In genomic region chr6:97415578-97415977, GRCm38 (mm10) we compare ENCODE assay signal across 5 mouse cellular contexts.
DNase-seq lines count a peak whose midpoint lies in the region; ATAC-seq and TF ChIP-seq lines count a peak whose summit lies in the region.
"Not testable (repeated sequence)": the region's sequence is repeated elsewhere in the genome, so short reads cannot be mapped to it uniquely, and the experiment has no call there.

No protein-coding gene starts in this region.

- not testable (repeated sequence) for H3K27me3 ChIP-seq in forebrain, embryonic 14.5 days (replicated peaks; ENCODE audit: control insufficient read depth, insufficient read depth, low read length); forebrain, postnatal 0 days (ENCODE audit: insufficient read depth, low read length); heart, embryonic 15.5 days

- H3K4me3 ChIP-seq in forebrain, embryonic 14.5 days (ENCODE audit: low read depth, low read length); forebrain, postnatal 0 days (ENCODE audit: low read depth, low read length); heart, embryonic 15.5 days: not testable (repeated sequence)

- not testable (repeated sequence) for ATAC-seq in forebrain, embryonic 14.5 days; heart, embryonic 15.5 days (replicated peaks; ENCODE audit: insufficient number of reproducible peaks, insufficient read depth, low FRiP score, low read depth)
- peak; percentile 42 for ATAC-seq in forebrain, postnatal 0 days

- 89% methylated on average over 4 of the region's 4 CpGs for WGBS in forebrain, embryonic 14.5 days
- WGBS in forebrain, postnatal 0 days: 60% methylated on average over 4 of the region's 4 CpGs
- WGBS in heart, embryonic 15.5 days: 86% methylated on average over 4 of the region's 4 CpGs

- H3K36me3 ChIP-seq in forebrain, embryonic 14.5 days (ENCODE audit: control insufficient read depth, insufficient read depth, low read length); forebrain, postnatal 0 days (ENCODE audit: insufficient read depth); heart, embryonic 15.5 days: not testable (repeated sequence)

- H3K4me2 ChIP-seq in forebrain, embryonic 14.5 days (ENCODE audit: low read length); forebrain, postnatal 0 days (ENCODE audit: low read depth); heart, embryonic 15.5 days: not testable (repeated sequence)

- H3K9ac ChIP-seq in forebrain, embryonic 14.5 days (ENCODE audit: low read length); forebrain, postnatal 0 days; heart, embryonic 15.5 days: not testable (repeated sequence)

- TF ChIP-seq CTCF in forebrain, postnatal 0 days (IDR thresholded peaks at IDR 0.05; ENCODE audit: low read depth): not testable (repeated sequence)

- not testable (repeated sequence) for H3K9me3 ChIP-seq in forebrain, embryonic 14.5 days (replicated peaks; ENCODE audit: control insufficient read depth, low read length); forebrain, postnatal 0 days (ENCODE audit: low read length); heart, embryonic 15.5 days (replicated peaks)

- not testable (repeated sequence) for H3K4me1 ChIP-seq in forebrain, embryonic 14.5 days (ENCODE audit: control insufficient read depth, insufficient read depth, low read length); forebrain, postnatal 0 days (ENCODE audit: insufficient read depth); heart, embryonic 15.5 days (replicated peaks)

- H3K27ac ChIP-seq in forebrain, embryonic 14.5 days (ENCODE audit: low read depth, low read length); forebrain, postnatal 0 days (ENCODE audit: low read depth, low read length): not testable (repeated sequence)
- 0 out of 2 replicates have a peak overlapping the region, but pooled peaks have one; percentile 26 for H3K27ac ChIP-seq in heart, embryonic 15.5 days

- DNase-seq in adipocyte (ENCODE audit: low spot score): peak; percentile 26
- peak; percentile 42 to 67 for DNase-seq in cerebellum, postnatal 10 days
- peak; percentile 33 for DNase-seq in forebrain, embryonic 14.5 days (ENCODE audit: low spot score)
- peak; percentile 55 for DNase-seq in forebrain, postnatal 0 days
